Comparison of ENCODE assay signal across 8 mouse cellular contexts in the genomic region with DNA sequence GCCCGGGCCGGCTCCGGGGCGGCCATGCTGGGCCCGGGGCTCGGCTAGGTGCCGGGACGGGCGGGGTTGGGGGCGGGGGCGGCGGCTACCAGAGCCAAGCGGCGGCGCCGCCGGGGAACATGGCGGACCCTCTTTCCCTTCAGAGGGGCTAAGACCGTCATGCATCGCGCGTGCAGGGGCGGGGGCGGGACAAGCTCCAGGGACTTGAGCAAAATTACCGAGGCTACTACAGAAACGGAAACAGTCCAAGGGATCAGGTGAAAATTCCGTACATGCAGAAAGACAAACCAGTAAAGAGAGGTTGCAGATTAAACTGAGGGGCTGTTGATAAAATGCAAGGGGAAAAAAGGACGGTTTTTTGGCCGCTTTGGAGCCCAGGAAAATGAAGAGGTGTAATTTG. TPM values are rescaled to one million over a fixed set of nuclear protein-coding genes. Genes with fewer than 3 reads are reported as not detected.
DNase-seq lines count a peak whose midpoint lies in the region; ATAC-seq lines count a peak whose summit lies in the region.

A gene (minus strand): TSS at position 159 of the 400 bp plus-strand sequence.

- H3K27ac ChIP-seq in hindbrain, embryonic 11.5 days (ENCODE audit: low read depth, low read length) = peak within 1 kb of the TSS; percentile 98

- no peaks in the 10 kb centered on the region for H3K27me3 ChIP-seq in hindbrain, embryonic 11.5 days (ENCODE audit: control insufficient read depth, insufficient read depth, low read length)

- H3K9ac ChIP-seq in hindbrain, embryonic 11.5 days (ENCODE audit: low read depth, low read length) = peak within 1 kb of the TSS; percentile 96

- peak within 1 kb of the TSS; percentile 31 for H3K4me2 ChIP-seq in hindbrain, embryonic 11.5 days (replicated peaks; ENCODE audit: low read depth, low read length)

- DNase-seq in NIH3T3 (ENCODE audit: low read depth) = peak; percentile 94
- DNase-seq in cerebellum, adult 8-10 months = peak; percentile 71
- peak; percentile 89 for DNase-seq in forelimb bud, embryonic 11.5 days (ENCODE audit: low read depth, low spot score)
- peak; percentile 92 for DNase-seq in hindbrain, embryonic 11.5 days (ENCODE audit: low spot score)
- peak in 1 of 2 experiments; percentile 64 for DNase-seq in layer of hippocampus, postnatal 25 days (ENCODE audit: extremely low spot score in 1 of 2, low spot score in 1 of 2)
- DNase-seq in lung, postnatal 25 days (ENCODE audit: low spot score) = peak; percentile 87
- DNase-seq in retina, embryonic 14.5 days (ENCODE audit: low spot score) = peak; percentile 93
- no peak for DNase-seq in urinary bladder, adult 2 months (ENCODE audit: low spot score)

- H3K4me1 ChIP-seq in hindbrain, embryonic 11.5 days (replicated peaks; ENCODE audit: control insufficient read depth, insufficient read depth, low read length) = no peaks in the 10 kb centered on the region

- peak; percentile 93 for ATAC-seq in hindbrain, embryonic 11.5 days (ENCODE audit: low FRiP score)

- H3K4me3 ChIP-seq in hindbrain, embryonic 11.5 days (ENCODE audit: low read depth, low read length) = peak within 1 kb of the TSS; percentile 95

- H3K36me3 ChIP-seq in hindbrain, embryonic 11.5 days (ENCODE audit: control insufficient read depth, insufficient read depth, low read length) = 0 out of 2 replicates have a peak, but pooled peaks cover 4% of the 10 kb centered on the region

- H3K9me3 ChIP-seq in hindbrain, embryonic 11.5 days (ENCODE audit: control insufficient read depth, low read length) = no peaks in the 10 kb centered on the region

- WGBS in hindbrain, embryonic 11.5 days = 0% methylated on average over 25 of the region's 29 CpGs

RNA-seq across cellular contexts. Expression of the gene that starts here (rescaled TPM):
- 67.0 and 67.2 TPM in 2 replicates for polyA plus RNA-seq in hindbrain, embryonic 11.5 days (2014; fragmentation: Nextera tagmentation; extraction: Ambion mirVana)
- total RNA-seq in layer of hippocampus, postnatal 25 days (2021) = 100 to 1,000 TPM; 319 to 324 TPM
- polyA plus RNA-seq in urinary bladder, adult 2 months (2012; rRNA removed) = 53.9 and 62.1 TPM in 2 replicates
